Mouse (Mus musculus) adrenal gland (tissue): ENCODE results near the gene Capn10.

Experiments used
- intact Hi-C: fragments of 180-260 bp; cut with DNase I; formaldehyde crosslinking; loops from one replicate; pipeline ENCODE4 v1.15.1; 2025
- long read RNA-seq, 2 experiments: library from polyadenylated mRNA; unstranded; transcript quantifications; one replicate each; pipeline ENCODE4 v2.0.0; 2020; ENCODE audit warnings: borderline replicate concordance in 1 of 2; ENCODE audit not compliant: insufficient replicate concordance in 1 of 2

Capn10 gene
- long read RNA-seq, experiment 1, transcript Capn10-202 (4 exons, 1,268 nt), result major isoform, 5 of 16 reads
- long read RNA-seq, experiment 1, transcript Capn10-201 (12 exons, 2,902 nt), result major isoform, 5 of 16 reads
- long read RNA-seq, experiment 1, partial matches to known transcripts, result 2 of 16 reads
- long read RNA-seq, experiment 1, other reads (novel, unspliced or antisense), result 4 of 16 reads
- long read RNA-seq, experiment 2, transcript Capn10-202 (4 exons, 1,268 nt), result major isoform, 10 of 26 reads
- long read RNA-seq, experiment 2, transcript Capn10-201 (12 exons, 2,902 nt), result major isoform, 10 of 26 reads
- long read RNA-seq, experiment 2, partial matches to known transcripts, result 4 of 26 reads
- long read RNA-seq, experiment 2, other reads (novel, unspliced or antisense), result 2 of 26 reads

DNA sequence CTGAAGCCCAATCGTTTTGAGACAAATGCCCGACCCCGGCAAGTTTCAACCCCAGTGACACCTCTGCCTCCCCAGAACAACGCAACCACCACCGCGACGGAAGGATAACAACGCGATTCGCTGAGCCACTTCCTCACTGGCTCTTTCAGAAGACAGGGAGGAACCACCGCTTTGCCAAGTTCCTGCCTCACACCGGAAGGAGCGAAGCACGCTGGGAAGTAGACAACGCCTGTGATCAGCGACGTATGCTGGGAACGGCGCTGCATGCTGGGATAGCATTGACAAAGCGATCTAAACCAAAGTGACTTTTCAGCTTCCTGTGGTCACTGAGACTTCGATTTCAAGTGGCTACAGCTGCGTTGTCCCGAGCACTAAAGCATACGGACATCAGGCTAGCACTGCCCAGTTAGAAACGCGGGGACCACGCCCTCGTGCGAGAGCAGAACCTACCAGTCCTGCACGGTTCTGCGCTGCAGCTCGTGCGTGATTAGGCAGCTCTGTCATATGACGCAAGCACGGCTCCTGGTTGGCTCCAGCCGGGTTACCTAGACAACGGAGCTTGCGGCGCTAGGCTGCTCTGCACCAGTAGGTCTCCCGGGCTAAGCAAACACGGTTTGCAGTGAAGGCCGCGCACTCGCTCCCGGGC is at the start of gene Capn10:
TSS of gene Capn10 (plus strand) at position 195 of the 646 bp plus-strand sequence.
- intact Hi-C loops, result no loop called here

DNA sequence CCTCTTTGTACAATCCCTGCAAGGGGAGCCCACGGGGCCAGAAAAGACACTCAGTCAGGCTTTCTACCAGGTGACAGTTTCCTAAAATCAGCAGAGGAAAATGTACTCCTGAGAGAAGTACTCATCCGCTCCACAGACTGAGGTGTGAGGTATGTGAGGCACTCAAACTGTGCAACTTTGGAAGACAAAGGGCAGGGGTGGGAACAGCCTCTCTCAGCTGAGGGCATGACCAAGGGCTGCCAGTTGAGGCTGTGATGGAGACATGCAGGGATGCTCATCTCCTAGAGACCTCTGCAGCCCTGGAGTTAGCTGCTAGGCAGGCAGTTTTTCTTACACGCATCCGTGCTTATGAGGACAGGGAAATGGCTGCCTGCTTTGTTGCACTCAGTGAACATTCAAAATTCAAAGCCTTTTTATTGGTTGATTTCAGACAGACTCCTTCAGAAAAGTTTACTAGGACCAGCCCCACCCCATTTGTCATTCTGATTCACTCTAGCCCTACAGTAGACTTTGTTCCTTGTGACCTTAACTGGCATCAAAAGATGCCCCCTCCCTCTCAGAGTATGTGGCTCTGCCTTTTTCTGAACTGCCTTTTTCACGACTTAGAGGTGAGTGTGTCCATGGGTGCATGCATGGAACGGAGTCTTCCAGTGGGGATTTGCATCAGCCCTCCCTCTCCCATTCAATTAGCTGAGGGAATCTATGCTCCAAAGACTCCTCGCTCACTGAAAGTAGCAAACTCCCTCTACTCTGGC is 45.1 kb upstream of the Capn10 start:
- intact Hi-C loops, result no loop called here

DNA sequence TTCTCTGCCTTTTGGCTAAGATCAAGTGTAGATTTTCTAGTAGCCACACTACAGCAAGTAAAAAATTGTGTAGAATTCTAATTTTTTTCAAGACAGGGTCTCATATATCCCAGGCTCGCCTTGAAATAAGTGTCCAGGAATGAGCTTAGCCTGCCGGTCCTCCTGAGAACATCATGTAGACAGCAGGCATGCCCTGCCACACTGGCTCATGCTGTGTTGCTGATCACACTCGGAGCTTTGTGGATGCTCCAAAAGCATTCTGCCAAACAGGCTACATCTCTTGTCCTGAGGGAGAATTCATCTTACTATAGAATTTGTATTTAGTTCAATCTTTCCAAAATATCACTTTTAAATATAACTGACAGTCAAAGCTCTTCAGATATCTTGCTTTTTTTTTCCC is 41.4 kb upstream of the Capn10 start:
- intact Hi-C loops, result no loop called here

DNA sequence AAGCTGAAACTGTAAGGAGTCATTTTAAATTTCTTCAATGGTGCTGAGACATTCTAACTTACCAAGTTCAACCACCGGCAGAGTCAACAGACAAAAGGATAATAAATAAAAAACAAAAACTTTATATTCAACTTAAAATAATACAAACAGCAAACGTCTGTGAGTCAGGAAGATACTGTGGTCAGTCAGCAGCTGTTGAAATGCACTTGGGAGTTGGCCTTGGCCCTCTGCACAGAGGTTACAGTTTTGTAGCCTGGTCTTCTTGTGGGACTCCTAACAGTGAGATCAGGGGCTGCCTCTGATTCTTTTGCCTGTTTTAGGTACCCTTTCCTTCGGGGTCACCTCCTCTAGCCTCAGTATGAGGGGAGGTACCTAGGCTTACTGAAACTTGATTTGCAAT is 40.3 kb upstream of the Capn10 start:
- intact Hi-C loops, result no loop called here

DNA sequence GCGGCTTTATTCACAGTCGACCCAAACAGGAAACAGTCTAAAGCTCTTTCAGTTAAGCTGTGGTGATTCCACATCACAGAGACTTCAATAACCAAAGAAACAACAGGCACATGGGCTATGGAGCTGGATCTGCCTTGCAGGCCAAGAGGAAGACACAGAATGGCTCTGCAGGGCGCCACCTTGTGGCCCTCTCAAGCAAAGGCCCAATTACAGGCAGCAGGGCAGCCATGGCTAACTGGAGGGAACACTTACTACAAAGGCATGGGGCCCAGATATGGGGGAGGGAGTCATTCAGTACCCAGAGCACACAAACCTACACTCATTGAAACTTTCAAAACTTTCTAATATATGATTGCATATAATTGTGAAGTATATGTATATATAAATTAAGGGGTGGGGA is 39.1 kb upstream of the Capn10 start:
- intact Hi-C loops, result loop anchor here (5.0 kb wide), 2 partner anchors 53 to 198 kb away; no protein-coding TSS in a partner anchor

DNA sequence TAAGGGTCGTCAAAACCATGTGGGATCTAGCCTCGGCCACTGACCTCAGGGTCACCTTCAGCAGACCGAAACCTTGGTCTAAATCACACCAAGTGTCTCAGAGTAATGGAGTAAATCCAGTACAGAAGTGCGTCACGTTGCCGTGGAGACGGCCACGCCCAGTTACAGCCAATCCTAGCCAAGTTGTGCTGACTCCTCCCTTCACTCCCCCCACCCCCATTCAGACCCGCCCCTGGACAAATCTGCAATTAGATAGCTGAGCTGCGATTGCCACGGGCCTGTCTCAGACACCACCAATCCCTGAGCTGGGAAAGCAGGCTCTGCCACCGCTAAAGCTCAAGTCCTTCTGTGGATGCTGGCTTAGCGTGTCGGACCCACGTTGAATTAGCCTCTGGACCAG is 31.4 kb upstream of the Capn10 start, which contains the start of gene Ankmy1:
TSS of gene Ankmy1 (minus strand) at position 121 of the 400 bp plus-strand sequence.
- intact Hi-C loops, result no loop called here

DNA sequence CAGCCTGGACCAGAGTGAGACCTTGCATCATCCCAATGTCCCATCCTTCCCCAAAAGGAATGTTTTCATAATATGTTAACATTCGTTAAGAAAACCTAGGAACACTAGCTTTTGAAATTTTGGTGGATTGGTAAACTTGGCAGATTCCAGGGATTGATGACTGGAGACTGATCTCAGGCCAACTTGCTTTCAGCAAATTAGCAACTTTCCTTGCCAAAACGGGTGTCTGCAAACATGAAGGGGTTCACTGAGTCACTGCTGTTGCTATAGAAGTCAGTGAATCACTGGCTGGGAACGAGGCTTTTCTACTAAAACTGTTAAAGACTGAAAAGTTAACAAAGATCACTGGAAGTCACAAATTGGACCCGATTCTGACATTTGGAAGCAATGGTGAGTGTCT is 30.5 kb upstream of the Capn10 start:
- intact Hi-C loops, result no loop called here

DNA sequence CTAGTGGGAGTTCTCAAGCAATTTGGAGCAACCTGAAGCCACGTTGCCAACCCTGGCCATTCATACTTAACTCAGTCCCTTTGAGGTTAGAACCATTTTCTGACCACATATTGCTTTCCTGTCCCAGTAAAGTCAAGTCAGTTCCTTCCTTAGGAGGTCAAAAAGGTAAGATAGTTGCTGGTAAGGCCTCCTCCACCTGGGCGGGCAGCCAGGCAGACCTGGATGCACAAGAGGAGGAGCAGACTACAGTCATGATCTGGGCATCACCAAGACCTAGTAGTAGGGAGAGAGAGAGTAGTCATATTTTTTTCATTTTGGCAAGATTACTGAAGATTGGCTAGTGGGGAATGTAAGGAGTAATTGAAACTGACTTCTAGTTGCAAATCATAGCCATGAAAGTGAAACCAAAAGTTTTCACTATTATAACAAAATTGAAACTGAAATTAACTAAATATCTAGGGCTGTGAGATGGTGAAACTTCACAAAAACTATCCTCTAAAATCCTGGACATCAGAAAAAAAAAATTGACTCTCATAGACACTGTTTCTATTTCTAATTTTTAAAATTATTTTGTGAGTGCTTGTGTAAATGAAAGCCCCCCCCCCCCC is 28.4 kb upstream of the Capn10 start:
- intact Hi-C loops, result no loop called here

DNA sequence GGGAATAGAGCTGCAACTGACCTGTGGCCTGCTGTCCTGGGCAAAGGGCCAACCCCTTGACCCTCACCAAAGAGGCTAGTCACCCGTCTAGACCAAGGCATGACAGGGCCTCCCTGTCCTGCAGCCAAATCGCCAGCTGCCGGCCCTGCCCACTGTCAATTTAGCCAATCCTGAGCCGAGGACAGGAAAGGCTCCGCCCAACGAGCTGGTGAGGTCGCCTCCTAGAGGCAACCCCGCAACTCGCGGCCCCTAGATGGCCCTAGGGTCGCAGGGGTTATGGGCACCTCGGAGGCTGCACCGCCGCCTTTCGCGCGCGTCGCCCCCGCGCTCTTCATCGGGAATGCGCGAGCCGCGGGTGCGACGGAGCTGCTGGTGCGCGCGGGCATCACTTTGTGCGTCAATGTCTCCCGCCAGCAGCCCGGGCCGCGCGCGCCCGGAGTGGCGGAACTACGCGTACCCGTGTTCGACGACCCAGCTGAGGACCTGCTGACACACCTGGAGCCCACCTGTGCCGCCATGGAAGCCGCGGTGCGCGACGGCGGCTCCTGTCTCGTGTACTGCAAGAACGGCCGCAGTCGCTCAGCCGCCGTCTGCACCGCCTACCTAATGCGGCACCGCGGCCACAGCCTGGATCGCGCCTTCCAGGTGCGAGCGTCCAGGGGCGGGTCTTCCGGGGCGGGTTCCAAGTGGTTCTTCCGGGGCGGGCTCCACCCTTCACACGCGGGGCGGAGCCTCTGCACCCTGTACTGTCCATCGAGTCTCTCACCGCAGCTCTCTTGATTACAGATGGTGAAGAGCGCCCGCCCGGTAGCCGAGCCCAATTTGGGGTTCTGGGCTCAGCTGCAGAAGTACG is 27.2 kb upstream of the Capn10 start, which contains the start of gene Dusp28:
TSS of gene Dusp28 (plus strand) at position 203 of the 853 bp plus-strand sequence.
- intact Hi-C loops, result no loop called here

DNA sequence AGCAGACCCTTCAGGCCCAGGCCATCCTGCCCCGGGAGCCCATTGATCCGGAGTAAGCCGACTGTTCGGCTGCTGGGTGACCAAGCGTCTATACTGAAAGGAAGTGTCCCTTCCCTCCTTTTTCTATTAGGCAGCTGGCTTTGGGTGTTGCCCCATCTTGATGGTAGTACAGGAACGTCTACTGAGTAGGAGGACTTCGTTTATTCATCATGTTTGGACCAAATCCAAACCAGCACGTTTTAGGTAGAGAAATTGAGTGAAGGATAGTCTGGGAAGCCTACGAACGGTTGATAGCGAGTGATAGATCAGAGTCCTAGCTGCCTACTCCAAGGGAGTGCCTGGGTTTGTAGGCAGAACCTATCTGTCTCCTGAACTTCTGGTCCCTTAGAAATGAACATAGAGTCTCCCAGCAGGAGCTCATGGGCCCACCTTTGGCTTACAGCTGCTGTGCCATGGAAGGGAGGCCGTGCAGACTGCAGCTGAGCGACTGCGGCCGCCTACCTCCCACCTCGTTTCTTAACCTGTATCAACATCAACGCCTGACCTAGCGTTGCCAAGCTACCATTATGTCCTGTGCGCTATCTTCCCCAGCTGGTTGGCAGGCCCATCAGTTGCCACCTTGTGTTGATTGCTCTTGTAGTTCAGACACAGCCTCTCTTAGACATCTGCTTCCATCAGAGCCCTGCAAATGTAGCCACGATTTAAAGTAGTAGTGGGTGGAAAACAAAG is 26.4 kb upstream of the Capn10 start:
- intact Hi-C loops, result no loop called here

DNA sequence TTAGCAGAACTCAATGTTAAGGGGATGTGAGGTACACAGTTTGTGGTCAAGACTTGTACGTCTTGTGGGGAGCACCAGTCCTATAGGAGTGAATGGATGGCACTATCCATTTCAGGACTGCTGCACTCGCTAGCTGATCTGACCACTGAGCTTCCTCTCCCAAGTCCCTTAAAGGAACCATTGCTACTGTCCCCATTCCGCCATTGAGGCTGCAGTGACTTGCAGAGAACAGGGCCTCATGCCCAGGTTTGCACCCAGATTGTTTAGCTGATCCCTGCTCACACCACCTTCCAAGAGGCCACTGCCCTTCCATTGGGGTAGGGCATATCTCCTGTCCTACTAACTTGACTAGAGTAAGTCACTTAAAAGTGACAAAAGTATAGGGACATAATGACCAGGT is 25.5 kb upstream of the Capn10 start:
- intact Hi-C loops, result no loop called here

DNA sequence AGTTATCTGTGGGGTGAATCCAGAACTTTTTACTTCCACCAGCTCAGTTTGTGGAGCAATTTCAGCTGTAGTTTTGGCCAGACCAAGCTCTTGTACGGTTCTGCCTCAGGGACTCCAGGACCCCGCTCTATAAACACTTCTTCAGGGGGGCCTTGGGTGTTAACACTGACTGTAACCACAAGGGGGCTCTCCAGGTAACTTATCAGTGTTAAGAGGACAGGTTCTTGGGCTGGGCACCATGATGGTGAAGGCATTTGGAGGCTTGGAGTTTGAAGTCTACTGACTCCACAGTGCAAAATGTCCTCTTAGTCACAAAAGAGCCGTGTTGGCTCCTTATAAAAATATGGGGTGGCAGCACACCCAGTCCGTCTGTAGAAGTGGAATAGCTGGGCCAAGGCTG is 25.1 kb upstream of the Capn10 start:
- intact Hi-C loops, result no loop called here

DNA sequence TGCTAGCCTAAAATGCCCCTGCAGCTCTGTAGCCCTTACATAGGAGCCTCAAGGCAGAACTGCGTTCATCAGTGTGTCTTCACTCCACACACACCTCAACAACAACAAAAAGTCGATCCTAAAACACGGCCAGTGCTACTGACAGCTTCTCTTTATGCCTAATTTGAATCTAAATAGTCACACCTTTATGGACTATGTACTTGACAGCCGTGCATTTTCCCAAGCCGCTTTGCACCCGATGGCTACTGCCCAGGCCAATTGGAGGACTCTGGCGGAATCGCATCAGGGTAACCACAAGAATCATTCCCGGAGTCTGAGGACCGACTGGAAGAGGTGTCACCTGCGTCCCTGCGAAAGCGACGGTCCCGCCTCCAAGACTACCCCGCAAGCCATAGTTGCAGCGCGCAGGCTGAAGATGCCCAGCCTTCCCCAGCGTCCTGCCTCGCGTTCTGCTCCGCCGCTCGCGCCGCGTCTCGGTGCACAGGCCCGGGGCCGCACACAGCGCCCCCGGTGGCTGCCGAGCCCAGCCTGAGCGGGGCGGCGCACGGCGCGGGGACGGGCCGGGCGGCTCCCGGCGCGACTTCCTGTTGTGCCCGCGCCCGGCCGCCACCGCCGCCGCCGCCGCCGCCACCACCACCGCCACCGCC is 23.8 kb upstream of the Capn10 start, which contains the start of gene Rnpepl1:
TSS of gene Rnpepl1 (plus strand) at position 545 of the 647 bp plus-strand sequence.
- intact Hi-C loops, result no loop called here

DNA sequence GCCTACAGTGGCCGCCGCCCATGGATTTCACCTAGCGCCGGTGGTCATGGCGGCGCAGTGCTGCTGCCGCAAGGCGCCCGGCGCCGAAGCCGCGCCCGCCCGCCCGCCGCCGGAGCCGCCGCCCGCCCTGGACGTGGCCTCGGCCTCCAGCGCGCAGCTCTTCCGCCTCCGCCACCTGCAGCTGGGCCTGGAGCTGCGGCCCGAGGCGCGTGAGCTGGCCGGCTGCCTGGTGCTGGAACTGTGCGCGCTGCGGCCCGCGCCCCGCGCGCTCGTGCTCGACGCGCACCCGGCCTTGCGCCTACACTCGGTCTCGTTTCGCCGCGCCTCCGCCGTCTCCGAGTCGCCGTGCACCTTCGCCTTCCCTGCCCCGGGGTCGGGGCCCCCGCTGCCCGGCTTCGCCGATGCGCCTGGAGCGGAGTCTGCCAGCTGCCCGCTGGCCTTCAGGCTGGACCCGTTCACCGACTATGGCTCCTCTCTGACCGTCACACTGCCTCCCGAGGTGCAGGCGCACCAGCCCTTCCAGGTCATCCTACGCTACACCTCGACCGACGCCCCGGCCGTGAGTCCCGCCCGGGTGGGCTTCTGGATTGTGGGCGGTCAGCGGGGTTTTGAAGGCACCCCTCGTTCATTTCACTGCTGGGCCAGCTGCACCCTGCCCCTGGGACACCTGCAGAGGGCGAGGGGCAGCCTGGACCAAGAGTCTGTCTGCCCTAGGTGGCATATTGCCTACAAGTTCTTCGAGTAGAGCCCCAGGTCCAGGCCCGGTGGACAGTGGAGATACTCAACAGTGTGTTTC is 23.1 kb upstream of the Capn10 start:
- intact Hi-C loops, result no loop called here

DNA sequence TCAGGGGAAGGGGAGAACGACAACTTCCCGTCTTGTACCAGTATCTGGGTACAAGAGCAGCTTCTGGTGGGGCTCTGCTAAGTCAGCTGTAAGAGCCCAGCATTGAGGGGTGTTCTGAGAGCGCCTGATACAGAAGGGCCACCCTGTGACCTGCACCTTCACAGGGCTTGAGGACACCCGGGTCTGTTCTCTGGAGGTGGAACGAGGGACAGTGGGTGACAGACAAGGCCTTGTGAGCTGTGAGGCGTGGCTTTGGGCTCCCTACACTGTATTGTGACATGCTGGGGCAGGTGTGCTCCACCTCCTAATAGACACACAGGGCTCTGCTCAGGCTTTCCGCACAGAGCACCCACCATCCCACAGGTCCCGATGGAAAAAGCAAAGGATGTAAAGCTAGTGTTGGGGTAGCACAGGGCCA is 22.4 kb upstream of the Capn10 start:
- intact Hi-C loops, result no loop called here

DNA sequence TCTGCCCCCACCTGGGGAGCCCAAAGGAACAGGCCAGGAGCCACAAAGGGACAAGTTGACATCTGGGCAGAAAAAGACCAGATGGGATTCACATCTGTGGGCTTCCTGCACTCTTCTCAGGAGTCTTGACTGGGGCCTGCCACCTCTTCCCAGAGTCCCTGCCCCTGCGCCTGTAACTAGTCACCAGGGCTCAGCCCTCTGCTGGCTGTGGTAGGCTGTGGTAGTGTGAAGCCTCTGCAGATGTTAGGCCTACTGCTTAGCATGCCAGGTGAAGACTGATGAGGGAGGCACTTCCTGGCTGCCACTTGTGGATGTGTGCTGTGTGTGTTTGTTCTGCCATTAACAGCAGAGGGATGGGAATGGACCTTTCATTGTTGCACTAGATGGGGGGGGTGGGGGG is 21.9 kb upstream of the Capn10 start:
- intact Hi-C loops, result no loop called here

DNA sequence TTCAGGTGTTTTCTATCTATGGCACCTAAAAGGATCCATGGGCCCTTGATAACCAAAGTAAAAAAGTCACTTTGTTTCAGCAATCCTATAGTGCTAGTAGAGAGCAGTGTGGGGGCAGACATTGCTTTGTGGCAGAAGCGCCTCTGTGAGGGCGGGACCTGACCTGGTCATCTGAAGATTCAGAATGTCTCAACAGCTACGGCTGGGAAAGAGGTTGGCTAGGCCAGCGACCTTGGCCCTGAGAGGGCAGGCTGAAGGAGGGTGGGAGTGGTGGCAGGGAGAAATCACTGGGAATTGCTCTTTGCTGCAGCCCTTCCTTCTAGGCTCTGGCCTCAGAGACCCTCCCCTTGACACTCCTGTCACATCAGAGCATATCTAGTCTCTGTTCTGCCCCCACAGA is 19.9 kb upstream of the Capn10 start:
- intact Hi-C loops, result no loop called here

DNA sequence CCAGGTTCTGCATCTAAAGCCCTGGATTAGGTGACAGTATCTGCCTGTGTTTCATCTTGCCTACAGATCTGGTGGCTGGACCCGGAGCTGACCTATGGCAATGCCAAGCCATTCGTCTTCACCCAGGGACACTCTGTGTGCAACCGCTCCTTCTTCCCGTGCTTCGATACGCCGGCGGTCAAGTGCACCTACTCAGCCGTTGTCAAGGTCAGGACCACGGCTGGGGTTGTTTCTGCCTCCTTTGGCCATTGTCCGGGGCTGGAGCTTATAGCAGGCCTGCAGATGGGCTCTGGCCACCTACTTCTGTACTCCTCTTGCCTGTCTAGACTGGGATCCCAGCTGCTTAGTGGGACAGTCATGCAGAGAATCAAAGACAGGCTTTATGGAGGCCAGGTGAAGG is 19.2 kb upstream of the Capn10 start:
- intact Hi-C loops, result no loop called here
